Mouse (Mus musculus) embryonic fibroblast, embryonic 13.5 days (primary cell): Measurements from ENCODE around the gene Tagln2.

Experiments
- CTCF ChIP-seq: IDR thresholded peaks from 2 replicates; pipeline ENCODE4 v1.5.1; 2011; ENCODE audit warnings: mild to moderate bottlenecking, control low read depth, low read length, moderate library complexity, borderline replicate concordance; ENCODE audit not compliant: insufficient read depth
- POLR2A ChIP-seq: IDR thresholded peaks from 2 replicates; pipeline ENCODE4 v1.6.1; 2011; ENCODE audit warnings: low read depth, mild to moderate bottlenecking, control low read depth, low read length, moderate library complexity

GRCm38 (mm10) chr1:172458041-172458440 is 41.8 kb upstream of the Tagln2 start:
- TF ChIP-seq CTCF (no peak), POLR2A (no peak)
